In the genomic region with DNA sequence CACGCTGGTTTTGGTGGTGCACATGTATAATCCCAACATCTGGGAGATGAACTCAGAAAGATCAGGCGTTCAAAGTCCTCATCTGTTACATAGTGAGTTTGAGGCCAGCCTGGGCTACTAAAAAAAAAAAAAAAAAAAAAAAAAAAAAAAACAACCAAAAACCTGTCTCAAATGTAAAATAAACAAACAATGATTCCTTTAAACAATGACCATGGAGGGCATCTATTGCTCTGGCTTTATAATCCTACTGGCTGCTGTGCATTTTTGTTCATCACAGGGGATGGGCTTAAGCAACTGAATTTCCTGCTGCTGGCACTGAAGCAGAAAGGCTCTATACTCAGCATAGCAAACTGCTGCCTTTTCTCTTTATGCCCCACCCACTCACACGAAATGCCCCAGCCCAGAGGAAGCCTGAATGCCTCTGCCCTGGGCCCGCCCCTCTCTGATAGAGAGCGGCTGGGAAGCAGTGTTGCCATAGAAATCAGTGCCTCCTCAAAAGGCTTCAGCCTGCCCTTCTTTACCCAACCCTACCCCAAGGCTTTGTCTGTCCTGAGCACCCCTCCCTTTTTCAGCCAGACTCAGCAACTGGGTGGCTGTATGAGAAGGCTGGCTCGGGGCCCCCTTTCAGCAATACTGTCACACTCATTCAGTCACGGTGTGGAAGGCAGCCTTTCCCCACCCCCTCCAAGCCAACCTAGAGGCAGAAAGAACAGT, we compare ENCODE assay signal across 9 mouse cellular contexts. TPM values are rescaled to one million over a fixed set of nuclear protein-coding genes. Genes with fewer than 3 reads are reported as not detected.
DNase-seq lines count a peak whose midpoint lies in the region; ATAC-seq and TF ChIP-seq lines count a peak whose summit lies in the region.
"Had no signal": no experiment of that assay in that cellular context is flagged by ENCODE, and none has a peak within 500 bp of the region (broad histone marks: within the 10 kb centered on the region; RNA-seq: fewer than 3 reads in every experiment).

No protein-coding gene starts in this region.

- DNase-seq in cerebellum, adult 9-11 months, result peak; percentile 59
- DNase-seq in cerebellum, adult 11 months, result no peak
- DNase-seq in adrenal gland, adult 18-20 months (ENCODE audit: low spot score in 2 of 2), result peak; percentile 42 to 54
- DNase-seq in forebrain, embryonic 14.5 days (ENCODE audit: low spot score), result peak; percentile 96
- DNase-seq in spleen, adult 2 months (ENCODE audit: low read depth in 1 of 2, low spot score in 2 of 2), result peak; percentile 79 to 84

- no peaks in the 10 kb centered on the region for H3K27me3 ChIP-seq in forebrain, embryonic 14.5 days (replicated peaks; ENCODE audit: control insufficient read depth, insufficient read depth, low read length)
- H3K27me3 ChIP-seq in hindbrain, embryonic 15.5 days, result no peaks in the 10 kb centered on the region
- no peaks in the 10 kb centered on the region for H3K27me3 ChIP-seq in limb, embryonic 12.5 days
- no peaks in the 10 kb centered on the region for H3K27me3 ChIP-seq in midbrain, embryonic 12.5 days
- H3K27me3 ChIP-seq in spleen, adult 2 months (ENCODE audit: control insufficient read depth, insufficient read depth, low read length), result no peaks in the 10 kb centered on the region
- H3K27me3 ChIP-seq: Patski had no signal

- peaks cover 24% of the 10 kb centered on the region for H3K4me1 ChIP-seq in forebrain, embryonic 14.5 days (ENCODE audit: control insufficient read depth, insufficient read depth, low read length)
- H3K4me1 ChIP-seq in hindbrain, embryonic 15.5 days (replicated peaks), result peaks cover 46% of the 10 kb centered on the region
- peaks cover 38% of the 10 kb centered on the region for H3K4me1 ChIP-seq in limb, embryonic 12.5 days (replicated peaks)
- H3K4me1 ChIP-seq in midbrain, embryonic 12.5 days, result peaks cover 48% of the 10 kb centered on the region
- H3K4me1 ChIP-seq in spleen, adult 2 months (ENCODE audit: control insufficient read depth, insufficient read depth, insufficient read length), result peaks cover 33% of the 10 kb centered on the region

- H3K4me2 ChIP-seq in forebrain, embryonic 14.5 days (ENCODE audit: low read length), result peak overlapping the region; percentile 77
- peak overlapping the region; percentile 93 for H3K4me2 ChIP-seq in hindbrain, embryonic 15.5 days
- peak overlapping the region; percentile 73 for H3K4me2 ChIP-seq in limb, embryonic 12.5 days
- H3K4me2 ChIP-seq in midbrain, embryonic 12.5 days (replicated peaks), result peak overlapping the region; percentile 63

- peak; percentile 73 for ATAC-seq in forebrain, embryonic 14.5 days
- peak; percentile 59 for ATAC-seq in hindbrain, embryonic 15.5 days (ENCODE audit: low FRiP score, low read depth)
- no peak for ATAC-seq in limb, embryonic 12.5 days (ENCODE audit: insufficient number of reproducible peaks, insufficient read depth, low FRiP score, low TSS enrichment, low read depth)
- ATAC-seq in midbrain, embryonic 12.5 days (ENCODE audit: low FRiP score, low read depth), result peak; percentile 78
- ATAC-seq: Patski had no signal

- peak overlapping the region; percentile 96 for H3K27ac ChIP-seq in forebrain, embryonic 14.5 days (ENCODE audit: low read depth, low read length)
- peak overlapping the region; percentile 83 for H3K27ac ChIP-seq in hindbrain, embryonic 15.5 days (replicated peaks)
- H3K27ac ChIP-seq in limb, embryonic 12.5 days, result peak overlapping the region; percentile 53; the same call in 1 of the 2 replicates
- peak overlapping the region; percentile 99 for H3K27ac ChIP-seq in midbrain, embryonic 12.5 days (replicated peaks)
- H3K27ac ChIP-seq in spleen, adult 2 months (ENCODE audit: insufficient read depth, low read length), result peak overlapping the region; percentile 80

- H3K9me3 ChIP-seq in forebrain, embryonic 14.5 days (replicated peaks; ENCODE audit: control insufficient read depth, low read length), result no peaks in the 10 kb centered on the region
- no peaks in the 10 kb centered on the region for H3K9me3 ChIP-seq in hindbrain, embryonic 15.5 days
- no peaks in the 10 kb centered on the region for H3K9me3 ChIP-seq in limb, embryonic 12.5 days
- H3K9me3 ChIP-seq in midbrain, embryonic 12.5 days, result no peaks in the 10 kb centered on the region

- WGBS in forebrain, embryonic 14.5 days, result 4% methylated on average over 7 of the region's 7 CpGs
- 7% methylated on average over 7 of the region's 7 CpGs for WGBS in hindbrain, embryonic 15.5 days
- WGBS in limb, embryonic 12.5 days, result 24% methylated on average over 7 of the region's 7 CpGs
- 7% methylated on average over 7 of the region's 7 CpGs for WGBS in midbrain, embryonic 12.5 days
- 16% methylated on average over 7 of the region's 7 CpGs for WGBS in spleen, adult 2 months

- TF ChIP-seq CTCF in spleen, adult 2 months (IDR thresholded peaks at IDR 0.05; ENCODE audit: extremely low read depth, insufficient read depth, insufficient read length, insufficient replicate concordance), result no peak

- H3K36me3 ChIP-seq in forebrain, embryonic 14.5 days (ENCODE audit: control insufficient read depth, insufficient read depth, low read length), result no peaks in the 10 kb centered on the region
- no peaks in the 10 kb centered on the region for H3K36me3 ChIP-seq in hindbrain, embryonic 15.5 days
- no peaks in the 10 kb centered on the region for H3K36me3 ChIP-seq in limb, embryonic 12.5 days
- H3K36me3 ChIP-seq in midbrain, embryonic 12.5 days, result no peaks in the 10 kb centered on the region
- H3K36me3 ChIP-seq in spleen, adult 2 months (ENCODE audit: control insufficient read depth, insufficient read depth, low read length), result no peaks in the 10 kb centered on the region

- H3K4me3 ChIP-seq in forebrain, embryonic 14.5 days (ENCODE audit: low read depth, low read length), result peak overlapping the region; percentile 50
- H3K4me3 ChIP-seq in hindbrain, embryonic 15.5 days, result peak overlapping the region; percentile 73
- no peak overlapping the region for H3K4me3 ChIP-seq in limb, embryonic 12.5 days (replicated peaks)
- H3K4me3 ChIP-seq in midbrain, embryonic 12.5 days, result peak overlapping the region; percentile 52
- H3K4me3 ChIP-seq in spleen, adult 2 months (ENCODE audit: extremely low read depth, insufficient read depth, insufficient read length), result peak overlapping the region; percentile 11; the same call in 1 of the 2 replicates

- H3K9ac ChIP-seq in forebrain, embryonic 14.5 days (ENCODE audit: low read length), result peak overlapping the region; percentile 63
- 0 out of 2 replicates have a peak overlapping the region, but pooled peaks have one; percentile 12 for H3K9ac ChIP-seq in hindbrain, embryonic 15.5 days
- 0 out of 2 replicates have a peak overlapping the region, but pooled peaks have one; percentile 3 for H3K9ac ChIP-seq in limb, embryonic 12.5 days (replicated peaks)
- H3K9ac ChIP-seq in midbrain, embryonic 12.5 days (replicated peaks), result peak overlapping the region; percentile 68

- no peak for TF ChIP-seq POLR2A in spleen, adult 2 months (IDR thresholded peaks at IDR 0.05; ENCODE audit: low read depth, low read length)

RNA-seq across cellular contexts. Expression of a gene that starts 2.2 kb away (rescaled TPM):
- total RNA-seq in adrenal gland, adult 18-20 months (2021), result 10 to 100 TPM; 54.7 to 58.2 TPM
- polyA plus RNA-seq in forebrain, embryonic 14.5 days (2014; fragmentation: Nextera tagmentation; extraction: Ambion mirVana), result 19.3 and 26.7 TPM in 2 replicates
- polyA plus RNA-seq in hindbrain, embryonic 15.5 days (2015; fragmentation: Nextera tagmentation; extraction: Ambion mirVana), result 37.5 and 38.9 TPM in 2 replicates
- polyA plus RNA-seq in limb, embryonic 12.5 days (2016; fragmentation: Nextera tagmentation; extraction: Ambion mirVana), result 12.1 and 13.4 TPM in 2 replicates
- polyA plus RNA-seq in midbrain, embryonic 12.5 days (2016; fragmentation: Nextera tagmentation; extraction: Ambion mirVana), result 51.2 and 51.8 TPM in 2 replicates
- polyA plus RNA-seq in spleen, adult 2 months (2012; rRNA removed), result 21.1 and 28.2 TPM in 2 replicates

RNA-seq across cellular contexts. Expression of a gene that starts 12.3 kb away (rescaled TPM):
- 100 to 1,000 TPM; 159 to 223 TPM for total RNA-seq in adrenal gland, adult 18-20 months (2021)
- polyA plus RNA-seq in forebrain, embryonic 14.5 days (2014; fragmentation: Nextera tagmentation; extraction: Ambion mirVana), result 302 and 334 TPM in 2 replicates
- 227 and 236 TPM in 2 replicates for polyA plus RNA-seq in hindbrain, embryonic 15.5 days (2015; fragmentation: Nextera tagmentation; extraction: Ambion mirVana)
- 344 and 353 TPM in 2 replicates for polyA plus RNA-seq in limb, embryonic 12.5 days (2016; fragmentation: Nextera tagmentation; extraction: Ambion mirVana)
- polyA plus RNA-seq in midbrain, embryonic 12.5 days (2016; fragmentation: Nextera tagmentation; extraction: Ambion mirVana), result 281 and 296 TPM in 2 replicates
- 42.8 and 47.0 TPM in 2 replicates for polyA plus RNA-seq in spleen, adult 2 months (2012; rRNA removed)

RNA-seq across cellular contexts. Expression of a gene that starts 15.0 kb away (rescaled TPM):
- total RNA-seq in adrenal gland, adult 18-20 months (2021), result 10 to 100 TPM; 12.9 to 15.8 TPM
- 8.1 and 12.3 TPM in 2 replicates for polyA plus RNA-seq in forebrain, embryonic 14.5 days (2014; fragmentation: Nextera tagmentation; extraction: Ambion mirVana)
- 16.1 and 19.2 TPM in 2 replicates for polyA plus RNA-seq in hindbrain, embryonic 15.5 days (2015; fragmentation: Nextera tagmentation; extraction: Ambion mirVana)
- polyA plus RNA-seq in limb, embryonic 12.5 days (2016; fragmentation: Nextera tagmentation; extraction: Ambion mirVana), result 3.5 and 4.0 TPM in 2 replicates
- polyA plus RNA-seq in midbrain, embryonic 12.5 days (2016; fragmentation: Nextera tagmentation; extraction: Ambion mirVana), result 24.6 and 30.7 TPM in 2 replicates
- 0.65 and 0.92 TPM in 2 replicates for polyA plus RNA-seq in spleen, adult 2 months (2012; rRNA removed)

RNA-seq across cellular contexts. Expression of a gene that starts 18.2 kb away (rescaled TPM):
- total RNA-seq in adrenal gland, adult 18-20 months (2021), result 10 to 100 TPM; 14.0 to 15.9 TPM
- polyA plus RNA-seq in forebrain, embryonic 14.5 days (2014; fragmentation: Nextera tagmentation; extraction: Ambion mirVana), result 18.1 and 18.2 TPM in 2 replicates
- polyA plus RNA-seq in hindbrain, embryonic 15.5 days (2015; fragmentation: Nextera tagmentation; extraction: Ambion mirVana), result 28.9 and 29.6 TPM in 2 replicates
- polyA plus RNA-seq in limb, embryonic 12.5 days (2016; fragmentation: Nextera tagmentation; extraction: Ambion mirVana), result 27.0 and 30.3 TPM in 2 replicates
- 25.2 and 27.5 TPM in 2 replicates for polyA plus RNA-seq in midbrain, embryonic 12.5 days (2016; fragmentation: Nextera tagmentation; extraction: Ambion mirVana)
- 25.2 and 33.4 TPM in 2 replicates for polyA plus RNA-seq in spleen, adult 2 months (2012; rRNA removed)

RNA-seq across cellular contexts. Expression of a gene that starts 33.5 kb away (rescaled TPM):
- 1 to 10 TPM; 6.6 to 7.7 TPM for total RNA-seq in adrenal gland, adult 18-20 months (2021)
- polyA plus RNA-seq in forebrain, embryonic 14.5 days (2014; fragmentation: Nextera tagmentation; extraction: Ambion mirVana), result 17.3 and 26.1 TPM in 2 replicates
- polyA plus RNA-seq in hindbrain, embryonic 15.5 days (2015; fragmentation: Nextera tagmentation; extraction: Ambion mirVana), result 21.1 and 25.4 TPM in 2 replicates
- polyA plus RNA-seq in limb, embryonic 12.5 days (2016; fragmentation: Nextera tagmentation; extraction: Ambion mirVana), result 18.4 and 20.6 TPM in 2 replicates
- polyA plus RNA-seq in midbrain, embryonic 12.5 days (2016; fragmentation: Nextera tagmentation; extraction: Ambion mirVana), result 18.3 and 24.0 TPM in 2 replicates
- polyA plus RNA-seq in spleen, adult 2 months (2012; rRNA removed), result 13.5 and 16.7 TPM in 2 replicates

Comparison
In these comparisons a context has a peak if more than half of its experiments do, and no peak if none do; other contexts are left out.
1. H3K9ac ChIP-seq: peak in every context shown above with its lines; median percentile 68 in midbrain, embryonic 12.5 days; 63 in forebrain, embryonic 14.5 days; 12 in hindbrain, embryonic 15.5 days; 3 in limb, embryonic 12.5 days.